Mouse (Mus musculus): ENCODE measurements around the gene Col8a2. TPM values are rescaled to one million over a fixed set of nuclear protein-coding genes. Genes with fewer than 3 reads are reported as not detected.
A peak's percentile ranks its signal among the peaks of the same experiment; 100 is the strongest.

The Col8a2 gene
- total RNA-seq, 2 experiments from 2014 or later: not detected

DNA sequence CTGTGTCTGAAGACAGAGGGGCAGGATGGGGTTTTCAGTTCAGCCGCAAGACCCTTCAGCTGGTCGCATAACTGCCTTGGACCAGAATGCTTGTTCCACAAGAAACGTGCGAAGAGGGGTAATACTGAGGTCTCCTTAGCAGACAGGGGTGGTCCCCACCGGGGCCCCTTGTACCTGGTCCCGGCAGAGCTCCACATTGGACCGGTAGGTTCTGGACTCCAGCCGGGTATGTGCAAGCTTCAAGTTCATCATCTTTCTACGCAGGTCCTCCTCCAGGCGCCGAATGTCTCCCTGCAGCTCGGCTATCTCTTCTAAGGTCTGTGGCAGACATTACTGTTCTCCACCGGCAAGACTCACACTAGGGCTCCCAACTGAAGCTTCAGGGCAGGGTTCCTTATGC, 36.1 kb downstream of the Col8a2 start:
- ATAC-seq (replicated peaks; ENCODE audit: low FRiP score, poor library complexity, severe bottlenecking): no peak

DNA sequence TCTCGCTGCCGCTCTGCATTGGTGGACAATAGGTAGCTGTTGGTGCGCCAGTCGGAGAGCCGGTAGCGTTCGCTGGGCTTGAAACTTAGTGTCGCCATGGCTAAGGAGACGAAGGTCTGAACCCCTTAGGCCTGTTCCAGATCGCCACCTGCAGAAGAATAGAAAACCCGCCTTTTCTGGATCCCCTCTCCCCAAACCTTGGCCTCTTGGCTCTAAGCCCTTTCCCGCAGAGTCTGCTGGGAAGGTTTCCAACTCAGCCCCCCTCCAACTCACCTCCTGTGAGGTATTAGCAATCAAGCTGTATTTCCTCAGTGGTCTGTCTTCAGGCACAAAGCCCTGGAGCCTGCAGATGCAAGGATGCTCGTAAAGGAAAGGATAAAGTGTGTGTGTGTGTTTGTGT, 38.3 kb downstream of the Col8a2 start:
- no peak for ATAC-seq (replicated peaks; ENCODE audit: low FRiP score, poor library complexity, severe bottlenecking)

- ATAC-seq (replicated peaks; ENCODE audit: low FRiP score, poor library complexity, severe bottlenecking): no peak
These were observed 38.8 kb downstream of the Col8a2 start, which contains the start of gene Tekt2 for GRCm38 (mm10) chr4:126325281-126325861. Gene Tekt2, minus strand, starts transcription at chr4:126325688.

GRCm38 (mm10) chr4:126326036-126326435, 39.4 kb downstream of the Col8a2 start:
- no peak for ATAC-seq (replicated peaks; ENCODE audit: low FRiP score, poor library complexity, severe bottlenecking)

GRCm38 (mm10) chr4:126330295-126330694, 43.7 kb downstream of the Col8a2 start:
- no peak for ATAC-seq (replicated peaks; ENCODE audit: low FRiP score, poor library complexity, severe bottlenecking)

DNA sequence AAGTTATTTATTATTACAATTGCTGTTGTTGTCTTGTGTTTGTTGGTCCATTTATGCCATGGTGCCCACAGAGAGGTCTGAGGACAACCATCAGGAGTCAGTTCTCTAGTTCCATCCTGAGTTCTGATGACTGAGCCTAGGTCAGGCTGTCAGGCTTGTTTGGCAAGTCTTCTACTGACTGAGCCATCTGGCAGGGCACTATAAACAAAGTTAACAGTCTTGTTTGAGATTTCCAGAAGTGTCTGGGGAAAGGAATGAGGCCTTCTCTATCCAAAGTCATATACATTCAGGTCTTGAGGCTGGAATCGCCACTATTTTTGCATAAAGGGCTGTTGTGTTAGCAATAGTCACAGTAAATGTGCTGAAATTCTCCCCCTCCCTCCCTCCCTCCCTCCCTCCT, 45.2 kb downstream of the Col8a2 start:
- ATAC-seq (replicated peaks; ENCODE audit: low FRiP score, poor library complexity, severe bottlenecking): no peak

DNA sequence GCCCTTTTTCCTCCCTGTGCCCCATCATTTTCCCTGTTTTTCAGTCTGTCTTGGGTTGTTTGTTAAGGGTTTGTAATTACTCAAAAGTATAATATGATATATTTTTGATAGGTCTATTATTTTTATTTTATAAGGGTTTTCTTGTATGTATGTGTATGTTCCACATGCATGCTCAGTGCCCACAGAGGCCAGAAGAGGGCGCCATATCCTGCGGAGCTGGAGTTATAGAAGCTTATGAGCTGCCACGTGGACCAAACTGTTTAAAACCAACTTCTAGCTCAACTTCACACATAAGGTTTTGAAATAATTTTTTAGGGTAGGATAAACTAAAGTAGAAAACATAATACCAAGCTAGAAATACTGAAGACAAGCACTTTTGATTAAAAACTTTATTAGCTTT, 45.8 kb downstream of the Col8a2 start:
- ATAC-seq (replicated peaks; ENCODE audit: low FRiP score, poor library complexity, severe bottlenecking): 0 out of 2 replicates have a peak, but pooled peaks have one; percentile 48

DNA sequence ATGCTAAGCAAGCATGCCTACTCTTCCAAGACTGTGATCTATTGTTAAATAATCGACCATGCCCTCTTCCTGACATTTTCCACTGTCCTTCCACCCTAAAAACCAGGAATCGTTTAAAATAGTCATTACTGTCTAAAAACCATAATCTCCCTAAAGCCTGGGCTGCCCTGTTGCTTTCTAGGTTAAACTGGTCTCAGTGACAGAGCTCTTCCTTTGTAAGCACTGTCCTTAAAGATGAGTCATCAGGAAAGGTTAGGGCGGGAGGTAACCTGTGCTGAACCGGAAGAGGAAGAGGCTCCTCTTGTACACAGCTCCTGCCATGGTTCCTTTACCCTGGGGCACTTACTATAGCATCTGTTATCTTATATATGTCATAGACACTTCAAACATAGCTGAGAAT, 52.9 kb downstream of the Col8a2 start:
- ATAC-seq (replicated peaks; ENCODE audit: low FRiP score, poor library complexity, severe bottlenecking): no peak

GRCm38 (mm10) chr4:126343451-126343850, 56.9 kb downstream of the Col8a2 start:
- ATAC-seq (replicated peaks; ENCODE audit: low FRiP score, poor library complexity, severe bottlenecking): no peak

GRCm38 (mm10) chr4:126360069-126360468, 73.5 kb downstream of the Col8a2 start:
- no peak for ATAC-seq (replicated peaks; ENCODE audit: low FRiP score, poor library complexity, severe bottlenecking)

Other genes with a start within 250 kb of the Col8a2 start
- gene Mrps15, start 239.9 kb upstream of the Col8a2 start, total RNA-seq (2015; ENCODE audit: low replicate concordance): 28.2 and 37.1 TPM in 2 replicates
- 3.9 and 14.2 TPM in 2 replicates for gene Mrps15, start 239.9 kb upstream of the Col8a2 start, total RNA-seq (2017; ENCODE audit: low replicate concordance)
- gene Oscp1, start 228.2 kb upstream of the Col8a2 start, total RNA-seq (2015; ENCODE audit: low replicate concordance): 1.2 and 3.3 TPM in 2 replicates
- 2.0 and 5.8 TPM in 2 replicates for gene Oscp1, start 228.2 kb upstream of the Col8a2 start, total RNA-seq (2017; ENCODE audit: low replicate concordance)
- gene Lsm10, start 190.2 kb upstream of the Col8a2 start, total RNA-seq (2015; ENCODE audit: low replicate concordance): 5.6 and 14.0 TPM in 2 replicates
- gene Lsm10, start 190.2 kb upstream of the Col8a2 start, total RNA-seq (2017; ENCODE audit: low replicate concordance): 2.0 and 6.5 TPM in 2 replicates
- 3.8 and 4.0 TPM in 2 replicates for gene Stk40, start 182.8 kb upstream of the Col8a2 start, total RNA-seq (2015; ENCODE audit: low replicate concordance)
- gene Stk40, start 182.8 kb upstream of the Col8a2 start, total RNA-seq (2017; ENCODE audit: low replicate concordance): 4.2 TPM in 2 replicates
- gene Eva1b, start 139.0 kb upstream of the Col8a2 start, total RNA-seq (2015; ENCODE audit: low replicate concordance): not detected in 2 replicates
- gene Eva1b, start 139.0 kb upstream of the Col8a2 start, total RNA-seq (2017; ENCODE audit: low replicate concordance): not detected in 2 replicates
- not detected in 2 replicates for gene Sh3d21, start 123.3 kb upstream of the Col8a2 start, total RNA-seq (2015; ENCODE audit: low replicate concordance)
- gene Sh3d21, start 123.3 kb upstream of the Col8a2 start, total RNA-seq (2017; ENCODE audit: low replicate concordance): 0.09 and 0.70 TPM in 2 replicates
- 40.5 and 74.0 TPM in 2 replicates for gene Thrap3, start 84.0 kb upstream of the Col8a2 start, total RNA-seq (2015; ENCODE audit: low replicate concordance)
- gene Thrap3, start 84.0 kb upstream of the Col8a2 start, total RNA-seq (2017; ENCODE audit: low replicate concordance): 130 and 133 TPM in 2 replicates
- 3.3 and 7.3 TPM in 2 replicates for gene Map7d1, start 30.4 kb upstream of the Col8a2 start, total RNA-seq (2015; ENCODE audit: low replicate concordance)
- 7.7 and 17.0 TPM in 2 replicates for gene Map7d1, start 30.4 kb upstream of the Col8a2 start, total RNA-seq (2017; ENCODE audit: low replicate concordance)
- gene Trappc3, start 24.5 kb upstream of the Col8a2 start, total RNA-seq (2015; ENCODE audit: low replicate concordance): 8.3 and 12.7 TPM in 2 replicates
- gene Trappc3, start 24.5 kb upstream of the Col8a2 start, total RNA-seq (2017; ENCODE audit: low replicate concordance): 10.7 and 14.2 TPM in 2 replicates
- 0.77 and 2.1 TPM in 2 replicates for gene Adprhl2, start 34.9 kb downstream of the Col8a2 start, total RNA-seq (2015; ENCODE audit: low replicate concordance)
- gene Adprhl2, start 34.9 kb downstream of the Col8a2 start, total RNA-seq (2017; ENCODE audit: low replicate concordance): 4.3 and 4.6 TPM in 2 replicates
- gene Tekt2, start 38.9 kb downstream of the Col8a2 start, total RNA-seq (2015; ENCODE audit: low replicate concordance): not detected in 2 replicates
- gene Tekt2, start 38.9 kb downstream of the Col8a2 start, total RNA-seq (2017; ENCODE audit: low replicate concordance): not detected in 2 replicates
- 1.5 and 20.0 TPM in 2 replicates for gene Ago3, start 142.8 kb downstream of the Col8a2 start, total RNA-seq (2015; ENCODE audit: low replicate concordance)
- gene Ago3, start 142.8 kb downstream of the Col8a2 start, total RNA-seq (2017; ENCODE audit: low replicate concordance): 0.77 and 1.5 TPM in 2 replicates
- gene Ago1, start 181.8 kb downstream of the Col8a2 start, total RNA-seq (2015; ENCODE audit: low replicate concordance): 4.8 and 5.2 TPM in 2 replicates
- gene Ago1, start 181.8 kb downstream of the Col8a2 start, total RNA-seq (2017; ENCODE audit: low replicate concordance): 2.8 and 3.7 TPM in 2 replicates
- 0.63 and 0.77 TPM in 2 replicates for gene Ago4, start 246.7 kb downstream of the Col8a2 start, total RNA-seq (2015; ENCODE audit: low replicate concordance)
- 1.1 and 1.4 TPM in 2 replicates for gene Ago4, start 246.7 kb downstream of the Col8a2 start, total RNA-seq (2017; ENCODE audit: low replicate concordance)